Mouse (Mus musculus): ENCODE results near the gene Nek6. TPM values are rescaled to one million over a fixed set of nuclear protein-coding genes. Genes with fewer than 3 reads are reported as not detected.
A peak's percentile ranks its signal among the peaks of the same experiment; 100 is the strongest.

Nek6 gene
- total and polyA plus RNA-seq, 3 experiments: 3.7 to 5.4 TPM; not detected in 1

- H3K4me1 ChIP-seq (ENCODE audit: control insufficient read depth in 1 of 2, insufficient read depth in 2 of 2, low read length in 2 of 2): no peaks in the 10 kb centered on the region
- no peak for TF ChIP-seq MAX (IDR thresholded peaks at IDR 0.05; ENCODE audit: low read length)
- no peak for TF ChIP-seq CHD2 (IDR thresholded peaks at IDR 0.05; ENCODE audit: low read length)
- TF ChIP-seq KAT2A (conservative IDR thresholded peaks at IDR 0.05; ENCODE audit: low read depth, low read length): no peak
- TF ChIP-seq NELFE (IDR thresholded peaks at IDR 0.05; ENCODE audit: low read depth, low read length): no peak
- TF ChIP-seq MYC (IDR thresholded peaks at IDR 0.05; ENCODE audit: low read depth, low read length): no peak
- no peak for TF ChIP-seq BHLHE40 (IDR thresholded peaks at IDR 0.05; ENCODE audit: borderline replicate concordance, low read depth, low read length)
- TF ChIP-seq GABPA (IDR thresholded peaks at IDR 0.05; ENCODE audit: low read depth, low read length): no peak
- H3K27ac ChIP-seq (ENCODE audit: control insufficient read depth, low read depth, low read length): no peak overlapping the region
- peaks cover 3% of the 10 kb centered on the region; the same call in 1 of the 2 replicates for H3K79me2 ChIP-seq (ENCODE audit: control insufficient read depth, insufficient read depth, low read length, poor library complexity)
- DNase-seq (ENCODE audit: low read depth, low spot score): no peak
- H3K9me3 ChIP-seq (replicated peaks; ENCODE audit: insufficient read depth, low read length): no peaks in the 10 kb centered on the region
- no peak overlapping the region for H3K4me3 ChIP-seq (ENCODE audit: control insufficient read depth in 1 of 2, insufficient read depth in 1 of 2, low read depth in 2 of 2, low read length in 2 of 2)
- H3K36me3 ChIP-seq (ENCODE audit: control insufficient read depth in 1 of 2, insufficient read depth in 2 of 2, low read length in 2 of 2): peaks cover 4 to 6% of the 10 kb centered on the region in 2 experiments
- H3K9ac ChIP-seq (ENCODE audit: control insufficient read depth, low read depth, low read length, poor library complexity, severe bottlenecking): no peak overlapping the region
- no peaks in the 10 kb centered on the region for H3K27me3 ChIP-seq (ENCODE audit: control insufficient read depth in 1 of 2, insufficient read depth in 2 of 2, low read length in 2 of 2)
Measured at GRCm38 (mm10) chr2:38598395-38598794, 87.0 kb downstream of the Nek6 start.

- H3K36me3 ChIP-seq (ENCODE audit: control insufficient read depth in 1 of 2, insufficient read depth in 2 of 2, low read length in 2 of 2): peaks cover under 1 to 4% of the 10 kb centered on the region in 2 experiments
- no peaks in the 10 kb centered on the region for H3K79me2 ChIP-seq (ENCODE audit: control insufficient read depth, insufficient read depth, low read length, poor library complexity)
- H3K4me1 ChIP-seq (ENCODE audit: control insufficient read depth in 1 of 2, insufficient read depth in 2 of 2, low read length in 2 of 2): no peaks in the 10 kb centered on the region
- no peak overlapping the region for H3K27ac ChIP-seq (ENCODE audit: control insufficient read depth, low read depth, low read length)
- H3K9ac ChIP-seq (ENCODE audit: control insufficient read depth, low read depth, low read length, poor library complexity, severe bottlenecking): no peak overlapping the region
- TF ChIP-seq GATA1 (IDR thresholded peaks at IDR 0.05; ENCODE audit: low read depth, low read length) (0 out of 2 replicates have a peak, but pooled peaks have one; percentile 21), MAFK (IDR thresholded peaks at IDR 0.05; ENCODE audit: borderline replicate concordance, low read depth, low read length) (no peak), EP300 (IDR thresholded peaks at IDR 0.05; ENCODE audit: low read depth in 1 of 2, low read length in 2 of 2) (0 out of 4 replicates have a peak, but pooled peaks of 1 of the 2 experiments have one; percentile 9), KAT2A (conservative IDR thresholded peaks at IDR 0.05; ENCODE audit: low read depth, low read length) (no peak), SMC3 (IDR thresholded peaks at IDR 0.05; ENCODE audit: low read depth, low read length) (no peak)
- no peaks in the 10 kb centered on the region for H3K9me3 ChIP-seq (replicated peaks; ENCODE audit: insufficient read depth, low read length)
- H3K4me3 ChIP-seq (ENCODE audit: control insufficient read depth in 1 of 2, insufficient read depth in 1 of 2, low read depth in 2 of 2, low read length in 2 of 2): no peak overlapping the region
- DNase-seq (ENCODE audit: low read depth, low spot score): peak; percentile 28
- H3K27me3 ChIP-seq (ENCODE audit: control insufficient read depth in 1 of 2, insufficient read depth in 2 of 2, low read length in 2 of 2): no peaks in the 10 kb centered on the region
Measured at GRCm38 (mm10) chr2:38600842-38601241, 89.4 kb downstream of the Nek6 start.

GRCm38 (mm10) chr2:38607716-38608115 lies 96.3 kb downstream of the Nek6 start:
- Histone ChIP-seq H3K27me3 (ENCODE audit: control insufficient read depth in 1 of 2, insufficient read depth in 2 of 2, low read length in 2 of 2) (no peaks in the 10 kb centered on the region), H3K4me3 (ENCODE audit: control insufficient read depth in 1 of 2, insufficient read depth in 1 of 2, low read depth in 2 of 2, low read length in 2 of 2) (no peak overlapping the region), H3K27ac (ENCODE audit: control insufficient read depth, low read depth, low read length) (no peak overlapping the region), H3K9ac (ENCODE audit: control insufficient read depth, low read depth, low read length, poor library complexity, severe bottlenecking) (no peak overlapping the region), H3K9me3 (replicated peaks; ENCODE audit: insufficient read depth, low read length) (no peaks in the 10 kb centered on the region), H3K4me1 (ENCODE audit: control insufficient read depth in 1 of 2, insufficient read depth in 2 of 2, low read length in 2 of 2) (no peaks in the 10 kb centered on the region), H3K79me2 (ENCODE audit: control insufficient read depth, insufficient read depth, low read length, poor library complexity) (no peaks in the 10 kb centered on the region), H3K36me3 (ENCODE audit: control insufficient read depth in 1 of 2, insufficient read depth in 2 of 2, low read length in 2 of 2) (peaks cover 0 to 18% of the 10 kb centered on the region in 2 experiments; a peak in 2 of 4 replicates)
- TF ChIP-seq TCF12 (IDR thresholded peaks at IDR 0.05; ENCODE audit: low read depth, low read length) (no peak), GATA1 (IDR thresholded peaks at IDR 0.05; ENCODE audit: low read depth, low read length) (no peak), EP300 (IDR thresholded peaks at IDR 0.05; ENCODE audit: low read depth in 1 of 2, low read length in 2 of 2) (no peak), E2F4 (IDR thresholded peaks at IDR 0.05; ENCODE audit: borderline replicate concordance, low read depth, low read length) (no peak), MYC (IDR thresholded peaks at IDR 0.05; ENCODE audit: low read depth, low read length) (no peak), SMC3 (IDR thresholded peaks at IDR 0.05; ENCODE audit: low read depth, low read length) (no peak), ETS1 (IDR thresholded peaks at IDR 0.05; ENCODE audit: low read depth, low read length) (no peak), KAT2A (conservative IDR thresholded peaks at IDR 0.05; ENCODE audit: low read depth, low read length) (no peak), TBP (IDR thresholded peaks at IDR 0.05; ENCODE audit: low read depth, low read length) (no peak), BHLHE40 (IDR thresholded peaks at IDR 0.05; ENCODE audit: borderline replicate concordance, low read depth, low read length) (no peak), ZNF384 (IDR thresholded peaks at IDR 0.05; ENCODE audit: low read depth, low read length) (no peak)
- no peak for DNase-seq (ENCODE audit: low read depth, low spot score)

Measured in MEL (cell line).